Mouse (Mus musculus) thymus, adult 2 months (tissue): ENCODE results near the gene Proca1. TPM values are rescaled to one million over a fixed set of nuclear protein-coding genes. Genes with fewer than 3 reads are reported as not detected.

Experiments
- DNase-seq: peaks from one replicate; pipeline ENCODE4 v3.0.0; 2021
- H3K27ac ChIP-seq: fragments of 200-500 bp; 2 replicates; pipeline ENCODE4 v1.5.1; 2012; ENCODE audit warnings: low read length, control low read depth; ENCODE audit not compliant: control insufficient read depth, insufficient read depth
- H3K27me3 ChIP-seq: fragments of 200-500 bp; 2 replicates; pipeline ENCODE4 v1.6.1; 2012; ENCODE audit warnings: mild to moderate bottlenecking, low read length, moderate library complexity, mixed read lengths; ENCODE audit not compliant: control insufficient read depth, insufficient read depth
- H3K36me3 ChIP-seq: fragments of 200-500 bp; 2 replicates; pipeline ENCODE4 v1.6.1; 2012; ENCODE audit warnings: mild to moderate bottlenecking, low read length, moderate library complexity; ENCODE audit not compliant: control insufficient read depth, insufficient read depth
- H3K4me1 ChIP-seq: fragments of 200-500 bp; replicated peaks from 2 replicates; pipeline ENCODE4 v1.6.1; 2012; ENCODE audit warnings: low read length; ENCODE audit not compliant: control insufficient read depth, insufficient read depth
- H3K4me3 ChIP-seq: fragments of 200-500 bp; 2 replicates; pipeline ENCODE4 v1.5.1; 2012; ENCODE audit warnings: mild to moderate bottlenecking, low read length, control low read depth, moderate library complexity; ENCODE audit not compliant: control insufficient read depth, insufficient read depth
- CTCF ChIP-seq: fragments of 200-500 bp; IDR thresholded peaks from 2 replicates; pipeline ENCODE4 v1.5.1; 2012; ENCODE audit warnings: mild to moderate bottlenecking, control low read depth, low read length, moderate library complexity, borderline replicate concordance; ENCODE audit not compliant: control insufficient read depth, poor library complexity, insufficient read depth; ENCODE audit errors: extremely low read depth
- POLR2A ChIP-seq: fragments of 200-500 bp; IDR thresholded peaks from 2 replicates; pipeline ENCODE4 v1.6.1; 2012; ENCODE audit warnings: mild to moderate bottlenecking, low read length, control low read depth, moderate library complexity; ENCODE audit not compliant: control insufficient read depth, poor library complexity, insufficient read depth; ENCODE audit errors: extremely low read depth
- WGBS: fragments of 180-500 bp; shearing (Covaris S2); methylation state at CpG from one replicate; pipeline ENCODE4 v1.1.7; 2018; 5-methylcytosine and 5-hydroxymethylcytosine counted together
- polyA plus RNA-seq: library from polyadenylated mRNA; depleted of rRNA; stranded (reverse); fragments of >200 nt; gene quantifications from 2 replicates; pipeline ENCODE4 v1.2.3, GENCODE M21; 2012

Gene Proca1
- polyA plus RNA-seq, 1 experiment, result 0.66 TPM

DNA sequence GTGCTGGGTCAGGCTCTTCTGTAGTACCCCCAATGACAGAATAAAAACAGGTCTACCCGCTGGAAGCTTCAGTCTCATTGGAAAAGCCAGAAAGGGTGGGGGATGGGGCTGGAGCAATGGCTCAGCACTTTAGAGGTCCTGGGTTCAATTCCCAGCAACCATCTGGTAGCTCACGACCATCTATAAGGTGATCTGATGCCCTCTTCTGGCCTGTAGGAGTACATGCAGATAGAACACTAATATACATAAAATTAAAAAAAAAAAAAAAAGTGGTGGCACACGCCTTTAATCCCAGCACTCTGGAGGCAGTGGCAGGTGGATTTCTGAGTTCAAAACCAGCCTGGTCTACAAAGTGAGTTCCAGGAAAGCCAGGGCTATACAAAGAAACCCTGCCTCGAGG lies 21.9 kb upstream of the Proca1 start:
- Histone ChIP-seq H3K4me1 (peaks cover 8% of the 10 kb centered on the region), H3K27ac (no peak overlapping the region), H3K4me3 (no peak overlapping the region), H3K36me3 (no peaks in the 10 kb centered on the region), H3K27me3 (no peaks in the 10 kb centered on the region)
- TF ChIP-seq POLR2A (no peak), CTCF (no peak)
- 58% methylated on average over 4 of the region's 4 CpGs for WGBS
- DNase-seq, result no peak

DNA sequence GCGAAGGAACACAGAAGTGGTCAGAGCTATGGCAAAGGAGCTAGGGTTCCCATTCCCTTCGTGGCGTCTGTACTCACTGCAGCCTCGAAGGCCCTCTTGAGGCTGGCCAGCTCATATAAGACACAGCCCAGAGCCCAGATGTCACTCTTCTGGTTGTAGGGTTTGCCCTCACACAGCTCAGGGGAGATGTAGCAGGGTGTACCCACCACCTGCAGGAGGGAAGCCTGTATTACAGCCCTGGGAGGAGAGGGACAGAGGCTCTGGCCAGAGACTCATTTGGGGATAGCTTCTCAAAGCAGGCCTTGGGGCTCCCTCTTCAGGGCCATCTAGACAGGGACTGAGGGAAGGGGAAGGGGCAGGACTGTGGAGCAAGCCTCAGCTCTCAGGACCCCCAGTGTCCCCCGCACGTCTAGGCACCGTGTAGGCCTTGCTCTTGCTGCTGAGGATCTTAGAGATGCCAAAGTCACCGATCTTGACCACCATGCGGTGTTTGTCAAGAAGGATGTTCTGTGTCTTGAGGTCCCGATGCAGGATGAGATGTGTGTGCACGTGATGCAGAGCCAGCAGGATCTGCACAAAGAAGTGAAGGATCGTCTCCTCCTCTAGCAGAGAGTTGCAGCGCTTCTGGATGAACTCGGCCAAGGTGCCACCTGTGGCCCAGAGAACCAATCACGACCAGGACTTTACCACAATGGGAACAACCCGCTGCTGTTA lies 21.0 kb upstream of the Proca1 start:
- WGBS, result 94% methylated on average over 16 of the region's 16 CpGs
- Histone ChIP-seq H3K36me3 (no peaks in the 10 kb centered on the region), H3K27me3 (no peaks in the 10 kb centered on the region), H3K4me1 (peaks cover 10% of the 10 kb centered on the region), H3K4me3 (no peak overlapping the region), H3K27ac (no peak overlapping the region)
- TF ChIP-seq CTCF (no peak), POLR2A (no peak)
- no peak for DNase-seq

DNA sequence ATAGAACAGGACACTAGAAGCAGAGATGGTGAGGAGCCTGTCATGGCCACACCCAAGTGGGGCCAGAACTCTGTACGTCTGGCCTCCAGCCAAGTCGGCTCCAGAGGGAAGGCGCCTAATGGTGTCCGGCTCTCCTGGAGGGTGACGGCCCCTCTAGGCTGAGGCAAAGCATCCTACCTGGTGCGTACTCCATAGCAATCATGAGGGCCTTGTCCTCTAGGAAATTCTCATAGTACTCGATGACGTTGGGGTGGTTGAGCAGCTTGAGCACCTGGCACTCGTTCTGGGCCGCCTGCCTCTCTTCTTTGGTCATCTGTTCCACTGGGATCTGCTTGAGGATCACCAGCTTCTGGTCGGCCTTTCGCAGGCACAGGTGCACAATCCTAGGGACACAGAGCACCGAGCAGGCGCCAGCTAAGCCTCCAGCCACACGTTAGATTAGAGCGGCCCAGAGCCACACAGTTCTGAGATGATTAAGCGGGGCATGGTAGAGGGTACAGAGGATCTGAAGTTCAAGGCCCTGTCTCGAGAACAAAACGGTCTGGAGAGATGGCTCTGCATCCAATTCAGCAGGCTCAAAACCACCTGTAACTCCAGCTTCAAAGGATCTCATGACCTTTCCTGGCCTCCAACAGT lies 20.3 kb upstream of the Proca1 start:
- DNase-seq, result no peak
- Histone ChIP-seq H3K27me3 (no peaks in the 10 kb centered on the region), H3K36me3 (no peaks in the 10 kb centered on the region), H3K4me3 (no peak overlapping the region), H3K4me1 (peaks cover 16% of the 10 kb centered on the region), H3K27ac (no peak overlapping the region)
- 97% methylated on average over 19 of the region's 19 CpGs for WGBS
- TF ChIP-seq POLR2A, result no peak
- no peak for TF ChIP-seq CTCF

DNA sequence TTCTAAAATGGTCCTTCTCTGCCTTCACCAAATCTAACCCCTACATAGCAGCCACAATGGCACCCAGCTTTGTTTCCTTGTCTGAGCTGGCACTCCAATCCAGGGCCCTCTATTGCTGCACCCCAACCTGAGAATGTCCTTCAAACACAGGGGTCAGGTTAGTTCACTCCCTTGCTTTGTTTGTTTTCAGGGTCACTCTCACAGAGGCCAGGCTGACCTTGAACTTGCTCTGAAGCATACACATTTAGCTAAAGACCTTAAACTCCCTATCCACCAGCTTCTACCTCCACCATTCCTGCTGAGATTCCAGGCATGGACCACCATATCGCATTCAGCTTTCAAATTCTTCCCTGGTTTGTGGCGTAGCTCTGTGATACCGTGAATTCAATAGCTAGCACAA lies 18.7 kb upstream of the Proca1 start:
- Histone ChIP-seq H3K4me3 (no peak overlapping the region), H3K27me3 (no peaks in the 10 kb centered on the region), H3K4me1 (peaks cover 15% of the 10 kb centered on the region), H3K27ac (no peak overlapping the region), H3K36me3 (no peaks in the 10 kb centered on the region; the same call in 1 of the 2 replicates)
- WGBS, result 76% methylated on average over 3 of the region's 3 CpGs
- no peak for DNase-seq
- TF ChIP-seq POLR2A (no peak), CTCF (no peak)

DNA sequence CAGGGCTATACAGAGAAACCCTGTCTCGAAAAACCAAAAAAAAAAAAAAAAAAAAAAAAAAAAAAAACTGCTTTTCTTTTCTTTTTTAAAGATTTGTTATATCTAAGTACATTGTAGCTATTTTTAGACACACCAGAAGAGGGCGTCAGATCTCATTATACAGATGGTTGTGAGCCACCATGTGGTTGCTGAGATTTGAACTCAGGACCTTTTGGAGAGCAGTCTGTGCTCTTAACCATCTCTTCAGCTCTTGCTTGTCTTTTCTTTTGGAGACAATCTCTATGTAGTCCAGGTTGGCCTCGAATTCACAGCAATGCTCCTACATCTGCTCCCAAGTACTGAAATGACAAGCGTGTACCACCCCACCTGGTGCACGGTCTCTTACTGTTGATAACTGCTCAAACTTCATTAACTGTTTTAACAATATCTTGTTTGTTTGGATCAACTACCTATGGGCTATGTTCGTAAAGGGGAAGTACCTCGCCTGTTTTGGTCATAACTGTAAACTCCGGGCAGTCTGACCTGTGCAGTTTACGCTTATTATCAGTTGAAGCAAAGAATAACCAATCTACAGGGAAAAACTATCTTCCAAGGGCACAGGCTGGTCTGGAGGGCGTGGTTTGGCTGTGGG lies 17.3 kb upstream of the Proca1 start:
- DNase-seq, result no peak
- WGBS, result 3% methylated on average over 10 of the region's 10 CpGs
- Histone ChIP-seq H3K27me3 (no peaks in the 10 kb centered on the region), H3K4me3 (peak overlapping the region; percentile 66; the same call in 1 of the 2 replicates), H3K4me1 (peaks cover 15% of the 10 kb centered on the region), H3K36me3 (peaks cover 12% of the 10 kb centered on the region), H3K27ac (peak overlapping the region; percentile 35; the same call in 1 of the 2 replicates)
- TF ChIP-seq CTCF (no peak), POLR2A (no peak)

DNA sequence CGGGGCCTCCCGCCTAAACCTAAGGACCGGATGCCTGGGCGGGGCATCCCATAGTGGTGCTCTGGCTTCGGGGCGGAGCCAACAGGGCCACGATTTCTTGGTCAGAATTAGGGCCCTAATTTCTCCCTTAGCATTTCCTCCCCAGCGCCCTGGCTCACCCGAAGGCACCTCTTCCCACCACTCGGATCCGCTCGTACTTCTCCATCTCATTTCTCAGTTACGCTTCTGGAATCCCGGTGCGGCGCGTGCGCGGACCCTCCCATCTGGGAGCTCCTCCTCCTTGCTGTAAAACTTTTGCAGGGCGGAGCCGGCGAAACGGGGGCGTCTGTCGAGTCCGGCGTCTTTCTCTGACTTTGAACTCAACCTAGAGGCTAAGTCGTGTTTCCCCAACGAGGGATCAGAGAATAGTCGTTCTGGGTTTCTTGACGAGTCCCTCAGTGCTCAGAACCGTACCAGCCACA lies 16.8 kb upstream of the Proca1 start, which contains the start of the genes Nek8 and Tlcd1:
Gene Nek8 (minus strand): TSS at position 274 of the 461 bp plus-strand sequence.
Gene Tlcd1 (plus strand): TSS at position 310 of the 461 bp plus-strand sequence.
- WGBS, result under 1% methylated on average over 32 of the region's 32 CpGs
- Histone ChIP-seq H3K4me1 (peaks cover 15% of the 10 kb centered on the region), H3K27ac (peak within 1 kb of the TSS; percentile 56), H3K4me3 (peak within 1 kb of the TSS; percentile 66), H3K27me3 (no peaks in the 10 kb centered on the region), H3K36me3 (peaks cover 17% of the 10 kb centered on the region)
- TF ChIP-seq CTCF (peak; percentile 7; the same call in 1 of the 2 replicates), POLR2A (0 out of 2 replicates have a peak, but pooled peaks have one; percentile 34)
- peak; percentile 95 for DNase-seq
